Mouse (Mus musculus): ENCODE results near the gene Pbx3. TPM values are rescaled to one million over a fixed set of nuclear protein-coding genes. Genes with fewer than 3 reads are reported as not detected.
A peak's percentile ranks its signal among the peaks of the same experiment; 100 is the strongest.

Pbx3 gene
- total RNA-seq, 2 experiments from 2014 or later = 12.2 to 14.8 TPM

DNA sequence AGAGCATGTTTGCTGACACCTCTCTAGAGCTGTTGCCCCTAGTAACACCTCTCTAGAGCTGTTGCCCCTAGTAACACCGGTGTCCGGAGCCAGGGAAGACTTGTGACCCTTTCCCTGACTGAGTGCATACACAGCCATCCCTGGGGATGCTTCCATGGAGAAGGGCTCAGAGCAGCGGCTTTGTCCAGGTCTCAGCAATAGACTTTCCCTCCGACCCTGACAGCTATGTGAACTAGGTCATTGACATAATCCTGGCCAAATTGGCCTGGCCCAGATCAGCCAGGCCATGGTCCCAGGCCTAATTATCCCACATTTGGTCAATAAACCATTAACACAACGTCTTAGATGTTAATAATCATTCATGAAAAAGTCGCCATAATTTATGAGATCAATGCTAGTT is 219.6 kb downstream of the Pbx3 start:
- DNase-seq = no peak
- intact Hi-C loops (cut with DNase I) = no loop called here

DNA sequence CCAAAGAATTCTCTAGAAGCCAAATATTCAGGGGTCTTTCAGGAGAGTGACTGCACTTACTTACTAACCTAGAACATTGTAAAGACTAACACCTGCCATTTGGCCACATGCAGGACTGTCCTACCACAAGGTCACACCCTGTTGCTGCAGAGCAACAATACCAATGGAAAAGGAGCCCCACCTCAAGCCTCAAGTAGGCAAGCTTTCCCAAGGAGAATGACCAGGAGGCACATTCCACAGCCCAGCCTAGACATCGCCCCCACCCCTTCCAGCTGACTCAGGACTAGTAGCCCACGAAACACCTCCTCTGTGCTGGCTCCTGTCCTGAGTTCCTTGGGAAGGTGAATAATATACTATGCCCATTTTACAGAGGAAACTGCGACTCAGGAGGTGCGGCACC is 222.4 kb downstream of the Pbx3 start:
- intact Hi-C loops (cut with DNase I) = no loop called here
- no peak for DNase-seq

DNA sequence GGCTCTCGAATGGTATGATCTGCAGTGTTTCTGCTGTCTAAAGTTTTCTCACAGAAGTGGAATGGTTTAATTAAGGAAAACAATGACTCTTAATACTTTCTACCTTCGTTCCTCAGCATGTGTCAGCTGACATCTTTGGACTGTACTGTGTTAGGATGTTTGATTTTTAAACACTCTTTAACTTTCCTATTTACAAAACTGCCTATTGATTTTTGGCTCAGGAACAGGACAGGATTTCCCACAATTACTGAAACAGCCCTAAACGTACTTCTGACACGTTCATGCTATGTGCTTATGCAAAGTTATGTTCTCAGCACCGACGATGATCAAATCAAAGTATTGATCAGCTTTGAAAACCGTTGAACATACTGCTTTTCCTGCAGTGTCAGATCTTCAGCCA is 224.7 kb downstream of the Pbx3 start:
- intact Hi-C loops (cut with DNase I) = no loop called here
- DNase-seq = no peak

DNA sequence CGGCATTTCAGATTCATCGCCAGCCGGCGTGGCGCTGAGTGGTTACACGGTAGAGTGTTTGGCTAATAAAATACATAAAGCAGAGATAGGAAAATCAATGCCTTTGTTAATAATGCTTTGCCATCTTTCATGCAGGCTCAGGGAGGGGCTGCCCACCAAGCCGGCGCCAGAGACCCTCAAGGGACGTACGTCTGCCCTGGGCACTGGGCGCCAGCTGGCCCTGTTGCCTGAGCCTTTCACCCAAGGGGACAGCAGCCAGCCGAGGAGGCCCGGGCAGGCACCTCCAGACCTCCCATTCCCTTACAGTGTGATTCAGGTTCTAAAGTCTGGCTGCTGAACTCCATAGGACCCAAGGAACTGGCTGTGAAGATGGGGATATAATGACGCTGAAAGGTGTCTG is 225.5 kb downstream of the Pbx3 start:
- DNase-seq = no peak
- intact Hi-C loops (cut with DNase I) = no loop called here

DNA sequence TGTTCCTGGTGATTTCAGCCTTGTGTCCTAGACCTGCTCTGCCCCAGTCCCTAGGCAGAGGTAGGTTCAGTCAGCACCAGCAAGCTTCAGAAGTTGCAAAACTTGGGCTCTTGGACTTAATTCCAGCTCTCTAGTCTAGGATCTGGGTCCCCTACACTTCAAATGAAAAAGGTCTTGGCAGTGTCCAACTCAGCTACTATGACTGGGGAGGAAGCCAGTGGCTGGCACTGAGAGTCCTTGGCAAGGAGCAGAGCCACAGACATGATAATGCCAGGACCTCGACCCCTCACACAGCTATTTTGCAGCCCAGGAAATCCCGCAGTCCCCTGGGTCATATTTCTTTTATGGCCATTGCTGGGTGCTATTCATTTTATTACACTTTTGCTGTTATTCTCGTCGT is 225.9 kb downstream of the Pbx3 start:
- DNase-seq = peak in 1 of 2 experiments; percentile 2
- intact Hi-C loops (cut with DNase I) = no loop called here

DNA sequence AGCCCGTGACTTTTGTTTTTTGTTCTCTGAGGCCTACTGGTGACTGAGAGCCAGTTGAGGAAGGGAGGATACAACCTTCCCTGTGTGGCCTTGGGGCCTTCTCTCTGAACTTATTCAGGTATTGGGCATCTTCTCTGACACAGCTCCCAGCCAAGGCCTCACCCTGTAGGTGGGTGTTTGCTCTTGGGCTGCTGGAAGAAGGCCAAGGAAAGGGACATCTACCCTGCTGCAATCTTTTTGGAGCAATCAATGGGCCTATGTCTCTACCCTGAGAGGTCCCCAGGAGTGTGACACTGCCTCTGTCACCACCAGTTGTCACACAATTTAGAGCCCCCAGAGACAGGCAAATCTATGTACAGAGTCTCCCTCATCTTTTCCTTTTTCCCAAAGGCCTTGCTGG is 226.5 kb downstream of the Pbx3 start:
- intact Hi-C loops (cut with DNase I) = no loop called here
- no peak for DNase-seq

DNA sequence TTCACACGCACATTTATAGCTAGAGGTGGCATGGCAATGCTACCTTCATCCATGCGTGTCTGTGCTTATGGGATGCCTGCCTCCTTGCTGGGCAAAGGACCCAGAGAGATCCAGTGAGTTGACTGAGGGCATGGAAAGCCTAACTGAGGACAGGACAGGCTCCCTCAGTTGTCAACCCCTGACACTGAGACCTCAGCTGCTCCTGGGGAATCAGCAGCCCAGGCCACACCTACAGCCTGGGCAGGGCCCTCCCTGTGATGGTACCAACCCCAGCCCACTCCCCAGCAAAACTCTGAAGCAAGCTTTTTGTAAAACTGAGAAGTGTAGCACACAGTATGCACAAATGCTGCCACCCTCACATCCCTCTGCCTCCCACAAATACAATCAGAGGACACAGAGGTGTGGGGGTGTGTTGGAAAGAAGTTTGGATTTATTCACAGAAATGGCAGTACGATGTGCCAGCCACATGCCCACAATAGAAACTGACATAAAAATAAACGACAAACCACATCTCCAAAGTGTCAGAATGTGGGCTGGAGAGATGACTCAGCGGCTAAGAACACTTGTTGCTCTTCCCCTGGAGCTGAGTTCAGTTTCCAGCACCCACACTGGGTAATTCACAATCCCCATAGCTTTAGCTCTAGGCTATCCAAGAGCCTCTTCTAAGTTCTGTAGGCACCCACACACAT is 233.3 kb downstream of the Pbx3 start:
- intact Hi-C loops (cut with DNase I) = no loop called here
- no peak for DNase-seq

DNA sequence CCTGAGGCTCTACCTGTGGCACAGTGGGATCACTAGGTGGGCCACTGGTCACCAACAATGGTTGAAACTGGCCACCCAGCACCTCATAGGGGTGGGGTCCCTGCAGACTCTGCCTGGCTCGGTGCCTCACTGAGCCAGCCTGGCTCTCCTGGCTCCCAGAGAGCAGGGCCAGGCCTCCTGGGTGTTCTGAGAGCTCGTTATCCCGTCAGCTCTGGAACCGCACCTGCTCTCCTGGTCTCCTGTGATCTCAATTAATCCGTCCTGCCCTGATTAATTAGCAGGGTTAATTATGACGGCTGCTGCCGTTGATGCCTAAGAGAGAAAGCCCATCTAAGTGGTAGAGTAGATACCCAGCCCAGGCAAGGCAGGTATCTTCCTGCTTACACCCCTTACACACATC is 237.6 kb downstream of the Pbx3 start:
- no peak for DNase-seq
- intact Hi-C loops (cut with DNase I) = no loop called here

DNA sequence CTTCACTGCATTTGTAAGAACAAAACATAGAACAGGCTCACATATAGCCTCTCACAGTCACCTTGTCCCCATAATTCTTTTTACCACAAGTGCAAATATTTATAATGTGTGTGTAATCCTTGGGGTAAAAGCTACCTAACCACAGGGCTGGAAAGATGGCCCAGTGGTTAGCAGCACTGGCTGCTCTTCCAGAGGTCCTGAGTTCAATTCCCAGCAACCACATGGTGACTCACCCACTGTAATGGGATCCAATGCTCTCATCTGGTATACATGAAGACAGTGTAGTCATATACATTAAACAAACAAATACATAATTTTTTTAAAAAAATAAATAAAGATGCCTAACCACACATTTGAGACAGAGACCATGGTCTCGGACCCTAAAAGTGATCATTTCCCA is 240.2 kb downstream of the Pbx3 start:
- intact Hi-C loops (cut with DNase I) = no loop called here
- DNase-seq = no peak

DNA sequence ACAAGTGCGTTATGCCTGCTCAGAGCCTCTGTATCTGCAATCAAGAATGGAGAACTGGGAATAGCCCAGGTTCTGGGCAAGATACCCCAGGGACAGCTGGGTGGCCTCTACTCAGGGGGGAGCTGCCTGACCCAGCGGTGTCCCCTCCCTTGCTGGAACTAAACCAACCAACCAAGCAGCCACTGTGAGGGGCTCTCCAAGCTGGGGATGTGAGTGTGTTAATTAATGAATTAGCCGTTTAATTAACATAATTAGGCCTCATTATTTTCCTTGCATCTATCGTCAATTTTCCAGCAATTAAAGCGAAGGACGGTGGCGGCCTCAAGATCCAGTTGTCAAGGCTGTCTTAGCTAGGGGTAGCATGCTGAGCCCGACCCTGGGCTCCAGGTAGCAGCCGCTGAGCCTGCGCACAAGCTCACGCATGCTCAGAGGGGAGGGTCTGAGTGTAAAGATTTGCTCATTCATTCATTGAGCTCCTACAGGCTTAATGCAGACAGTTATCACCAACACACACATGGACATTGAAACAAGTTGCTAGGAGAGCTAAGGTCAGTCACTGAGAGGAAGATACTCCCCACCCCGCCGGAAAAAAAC is 243.2 kb downstream of the Pbx3 start:
- intact Hi-C loops (cut with DNase I) = no loop called here
- DNase-seq = no peak

DNA sequence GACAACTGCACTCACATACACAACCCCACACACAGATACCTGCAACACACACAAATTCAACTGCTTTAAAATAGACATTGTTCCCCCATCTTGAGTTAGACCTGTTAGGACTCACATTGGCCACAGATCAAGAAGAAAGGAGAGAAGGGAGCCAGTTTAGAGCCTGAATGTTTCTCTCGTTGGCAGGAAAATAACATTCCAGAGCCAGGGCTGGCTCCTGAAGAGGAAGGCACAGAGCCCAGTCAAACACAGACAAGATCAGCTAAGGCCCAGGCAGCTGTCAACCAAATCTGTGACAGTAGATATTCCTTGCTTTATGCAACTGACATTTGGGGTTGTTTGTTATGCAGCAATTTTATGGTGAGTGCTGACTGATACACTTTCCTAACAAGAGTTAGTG is 245.1 kb downstream of the Pbx3 start:
- DNase-seq = no peak
- intact Hi-C loops (cut with DNase I) = no loop called here

DNA sequence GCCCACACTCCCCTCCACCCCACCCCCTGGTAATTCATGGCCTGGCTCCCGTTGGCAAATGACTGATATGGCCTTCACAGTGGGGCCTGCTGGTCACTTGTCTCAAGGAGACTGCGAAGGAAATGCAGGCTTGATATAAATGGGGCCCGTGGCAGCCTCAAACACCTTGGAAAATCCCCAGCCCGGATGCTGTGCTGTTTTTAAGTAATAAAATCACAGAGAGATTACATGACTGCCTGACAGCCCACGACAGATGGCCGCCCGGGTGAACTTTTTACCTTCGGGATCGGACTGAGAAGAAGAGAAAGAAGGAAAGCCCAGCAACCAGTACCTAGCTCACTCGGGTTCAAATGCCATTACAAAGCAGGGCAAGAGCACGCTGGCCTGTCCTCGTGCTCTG is 249.0 kb downstream of the Pbx3 start:
- no peak for DNase-seq
- intact Hi-C loops (cut with DNase I) = no loop called here

Other genes with a start within 250 kb of the Pbx3 start
- 10 to 100 TPM; 61.0 to 64.4 TPM for gene Mapkap1, start 33.6 kb upstream of the Pbx3 start, total RNA-seq (2021)